Mouse (Mus musculus): ENCODE data around the gene Gm20517. TPM values are rescaled to one million over a fixed set of nuclear protein-coding genes. Genes with fewer than 3 reads are reported as not detected.

Gene Gm20517
- total and polyA plus RNA-seq, 2 experiments from 2014 or later: 1.4 TPM; not detected in 1

- Histone ChIP-seq H3K4me2 (ENCODE audit: low read depth, low read length) (no peak overlapping the region), H3K4me1 (ENCODE audit: control insufficient read depth, insufficient read depth) (peaks cover 14% of the 10 kb centered on the region), H3K27ac (ENCODE audit: low read depth) (peak overlapping the region; percentile 72), H3K27me3 (ENCODE audit: control insufficient read depth, insufficient read depth, low read length) (no peaks in the 10 kb centered on the region), H3K9me3 (replicated peaks; ENCODE audit: control insufficient read depth, low read length) (no peaks in the 10 kb centered on the region), H3K9ac (replicated peaks; ENCODE audit: low read depth, low read length) (no peak overlapping the region), H3K4me3 (ENCODE audit: low read depth, low read length) (no peak overlapping the region), H3K36me3 (replicated peaks; ENCODE audit: control insufficient read depth, insufficient read depth, low read length) (peaks cover 84% of the 10 kb centered on the region)
- 82% methylated on average over 10 of the region's 10 CpGs for WGBS
- DNase-seq (ENCODE audit: low spot score) (no peak), ATAC-seq (ENCODE audit: insufficient read depth, low read depth) (no peak)
- no peak for TF ChIP-seq EP300 (IDR thresholded peaks at IDR 0.05; ENCODE audit: low read depth)
- no peak for TF ChIP-seq CTCF (IDR thresholded peaks at IDR 0.05; ENCODE audit: low read depth)
Observed at GRCm38 (mm10) chr17:47601389-47601755, 10.0 kb upstream of the Gm20517 start.

DNA sequence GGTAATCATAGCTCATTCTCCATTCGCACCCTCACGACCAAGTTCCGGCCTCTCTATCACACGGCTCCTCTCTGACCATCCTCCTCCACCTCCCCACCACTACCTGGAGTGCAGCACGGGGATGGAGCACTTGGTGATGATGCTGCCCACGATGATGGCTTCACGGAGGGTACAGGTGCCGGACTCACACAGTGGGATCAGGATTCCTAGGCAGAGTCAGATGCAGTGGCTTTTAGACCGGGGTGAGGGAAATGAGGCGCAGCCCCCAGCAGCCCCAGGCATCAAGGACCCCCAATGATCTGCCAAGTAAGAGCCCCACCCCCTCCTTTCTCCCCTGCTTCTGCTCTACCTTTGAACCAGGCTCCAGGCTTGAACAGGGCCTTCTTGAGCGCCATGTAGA lies 9.1 kb upstream of the Gm20517 start:
- ATAC-seq (ENCODE audit: insufficient read depth, low read depth) (no peak), DNase-seq (ENCODE audit: low spot score) (no peak)
- no peak for TF ChIP-seq CTCF (IDR thresholded peaks at IDR 0.05; ENCODE audit: low read depth)
- no peak for TF ChIP-seq EP300 (IDR thresholded peaks at IDR 0.05; ENCODE audit: low read depth)
- H3K4me1 ChIP-seq (ENCODE audit: control insufficient read depth, insufficient read depth): peaks cover 5% of the 10 kb centered on the region; the same call in 1 of the 2 replicates
- 90% methylated on average over 11 of the region's 11 CpGs for WGBS
- H3K27me3 ChIP-seq (ENCODE audit: control insufficient read depth, insufficient read depth, low read length): no peaks in the 10 kb centered on the region
- H3K36me3 ChIP-seq (replicated peaks; ENCODE audit: control insufficient read depth, insufficient read depth, low read length): peaks cover 90% of the 10 kb centered on the region
- no peak overlapping the region for H3K4me3 ChIP-seq (ENCODE audit: low read depth, low read length)
- H3K4me2 ChIP-seq (ENCODE audit: low read depth, low read length): no peak overlapping the region
- no peaks in the 10 kb centered on the region for H3K9me3 ChIP-seq (replicated peaks; ENCODE audit: control insufficient read depth, low read length)
- no peak overlapping the region for H3K9ac ChIP-seq (replicated peaks; ENCODE audit: low read depth, low read length)
- no peak overlapping the region for H3K27ac ChIP-seq (ENCODE audit: low read depth)

DNA sequence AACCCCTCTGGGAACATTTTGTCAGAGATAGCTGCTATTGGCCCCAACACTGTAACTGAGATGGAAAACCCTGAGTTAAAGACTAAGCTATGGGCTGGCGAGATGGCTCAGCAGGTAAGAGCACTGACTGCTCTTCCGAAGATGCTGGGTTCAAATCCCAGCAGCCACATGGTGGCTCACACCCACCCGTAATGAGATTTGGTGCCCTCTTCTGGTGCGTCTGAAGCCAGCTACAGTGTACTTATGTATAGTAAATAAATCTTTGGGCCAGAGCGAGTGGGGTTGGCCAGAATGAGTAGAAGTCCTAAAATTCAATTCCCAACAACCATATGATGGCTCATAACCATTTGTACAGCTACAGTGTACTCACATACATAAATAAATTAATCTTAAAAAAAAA lies 5.2 kb upstream of the Gm20517 start:
- no peak overlapping the region for H3K9ac ChIP-seq (replicated peaks; ENCODE audit: low read depth, low read length)
- no peaks in the 10 kb centered on the region for H3K9me3 ChIP-seq (replicated peaks; ENCODE audit: control insufficient read depth, low read length)
- H3K27me3 ChIP-seq (ENCODE audit: control insufficient read depth, insufficient read depth, low read length): no peaks in the 10 kb centered on the region
- H3K27ac ChIP-seq (ENCODE audit: low read depth): no peak overlapping the region
- WGBS: 67% methylated on average over 5 of the region's 5 CpGs
- ATAC-seq (ENCODE audit: insufficient read depth, low read depth) (no peak), DNase-seq (ENCODE audit: low spot score) (no peak)
- peaks cover 67% of the 10 kb centered on the region for H3K36me3 ChIP-seq (replicated peaks; ENCODE audit: control insufficient read depth, insufficient read depth, low read length)
- no peak overlapping the region for H3K4me3 ChIP-seq (ENCODE audit: low read depth, low read length)
- H3K4me2 ChIP-seq (ENCODE audit: low read depth, low read length): no peak overlapping the region
- peak; percentile 35; the same call in 1 of the 2 replicates for TF ChIP-seq CTCF (IDR thresholded peaks at IDR 0.05; ENCODE audit: low read depth)
- no peak for TF ChIP-seq EP300 (IDR thresholded peaks at IDR 0.05; ENCODE audit: low read depth)
- H3K4me1 ChIP-seq (ENCODE audit: control insufficient read depth, insufficient read depth): no peaks in the 10 kb centered on the region

- ATAC-seq (ENCODE audit: insufficient read depth, low read depth): no peak
- Histone ChIP-seq H3K27ac (ENCODE audit: low read depth) (no peak overlapping the region), H3K4me1 (ENCODE audit: control insufficient read depth, insufficient read depth) (peaks cover 11% of the 10 kb centered on the region; the same call in 1 of the 2 replicates), H3K27me3 (ENCODE audit: control insufficient read depth, insufficient read depth, low read length) (no peaks in the 10 kb centered on the region), H3K4me2 (ENCODE audit: low read depth, low read length) (no peak overlapping the region), H3K9me3 (replicated peaks; ENCODE audit: control insufficient read depth, low read length) (no peaks in the 10 kb centered on the region), H3K9ac (replicated peaks; ENCODE audit: low read depth, low read length) (no peak overlapping the region), H3K36me3 (replicated peaks; ENCODE audit: control insufficient read depth, insufficient read depth, low read length) (peaks cover 46% of the 10 kb centered on the region), H3K4me3 (ENCODE audit: low read depth, low read length) (no peak overlapping the region)
- 83% methylated on average over 4 of the region's 4 CpGs for WGBS
- TF ChIP-seq EP300 (IDR thresholded peaks at IDR 0.05; ENCODE audit: low read depth) (no peak), CTCF (IDR thresholded peaks at IDR 0.05; ENCODE audit: low read depth) (no peak)
- DNase-seq (ENCODE audit: low spot score): no peak
Observed at GRCm38 (mm10) chr17:47609182-47609581, 2.2 kb upstream of the Gm20517 start.

DNA sequence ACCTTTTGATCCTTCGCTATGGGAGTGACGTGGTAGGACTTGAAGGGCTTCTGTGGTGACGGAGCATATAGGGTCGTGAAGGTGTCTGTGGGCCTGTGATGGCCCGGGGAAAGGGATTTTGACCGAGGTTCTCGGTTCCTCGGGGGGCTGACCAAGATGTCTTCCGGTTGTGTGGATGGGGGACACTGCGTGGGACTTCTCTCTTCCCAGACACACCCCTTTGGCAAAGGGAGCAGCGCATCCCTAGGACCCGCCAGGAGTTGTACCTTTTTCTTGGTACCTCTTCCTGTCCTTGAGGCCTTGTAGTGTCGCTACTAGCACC lies 233 bp downstream of the Gm20517 start:
- peaks cover 31% of the 10 kb centered on the region for H3K36me3 ChIP-seq (replicated peaks; ENCODE audit: control insufficient read depth, insufficient read depth, low read length)
- peak overlapping the region; percentile 65 for H3K4me3 ChIP-seq (ENCODE audit: low read depth, low read length)
- peaks cover 11% of the 10 kb centered on the region; the same call in 1 of the 2 replicates for H3K4me1 ChIP-seq (ENCODE audit: control insufficient read depth, insufficient read depth)
- H3K9me3 ChIP-seq (replicated peaks; ENCODE audit: control insufficient read depth, low read length): no peaks in the 10 kb centered on the region
- DNase-seq (ENCODE audit: low spot score): no peak
- H3K27me3 ChIP-seq (ENCODE audit: control insufficient read depth, insufficient read depth, low read length): no peaks in the 10 kb centered on the region
- peak; percentile 14; the same call in 1 of the 2 replicates for ATAC-seq (ENCODE audit: insufficient read depth, low read depth)
- H3K9ac ChIP-seq (replicated peaks; ENCODE audit: low read depth, low read length): peak overlapping the region; percentile 70
- H3K27ac ChIP-seq (ENCODE audit: low read depth): peak overlapping the region; percentile 43
- under 1% methylated on average over 13 of the region's 13 CpGs for WGBS
- no peak for TF ChIP-seq EP300 (IDR thresholded peaks at IDR 0.05; ENCODE audit: low read depth)
- no peak for TF ChIP-seq CTCF (IDR thresholded peaks at IDR 0.05; ENCODE audit: low read depth)
- H3K4me2 ChIP-seq (ENCODE audit: low read depth, low read length): peak overlapping the region; percentile 76

DNA sequence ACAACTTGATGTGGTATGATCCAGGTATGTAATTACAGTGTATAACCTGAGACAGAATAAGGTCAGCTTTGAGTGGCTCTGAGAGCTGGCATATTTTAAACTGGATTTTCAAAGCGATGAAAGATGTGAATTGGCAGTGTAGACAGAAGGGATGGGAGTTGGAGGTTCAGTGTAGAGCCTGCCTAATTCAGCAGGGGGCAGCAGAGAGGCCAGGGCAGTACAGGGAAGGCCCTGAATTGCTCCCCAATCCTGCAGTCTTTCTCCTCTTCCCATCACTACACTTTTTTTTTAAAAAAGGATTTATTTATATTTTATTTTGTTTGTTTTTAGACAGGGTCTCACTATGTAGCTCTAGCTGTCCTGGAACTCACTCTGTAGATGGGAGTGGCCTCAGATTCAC lies 2.6 kb downstream of the Gm20517 start:
- WGBS: 59% methylated on average over 1 of the region's 1 CpGs
- no peak for DNase-seq (ENCODE audit: low spot score)

More for the DNA sequence above, 2.6 kb downstream of the Gm20517 start:
- Histone ChIP-seq H3K36me3 (replicated peaks; ENCODE audit: control insufficient read depth, insufficient read depth, low read length) (peaks cover 28% of the 10 kb centered on the region), H3K4me3 (ENCODE audit: low read depth, low read length) (no peak overlapping the region), H3K9ac (replicated peaks; ENCODE audit: low read depth, low read length) (no peak overlapping the region), H3K27ac (ENCODE audit: low read depth) (no peak overlapping the region), H3K4me2 (ENCODE audit: low read depth, low read length) (no peak overlapping the region), H3K27me3 (ENCODE audit: control insufficient read depth, insufficient read depth, low read length) (no peaks in the 10 kb centered on the region), H3K9me3 (replicated peaks; ENCODE audit: control insufficient read depth, low read length) (no peaks in the 10 kb centered on the region), H3K4me1 (ENCODE audit: control insufficient read depth, insufficient read depth) (peaks cover 11% of the 10 kb centered on the region; the same call in 1 of the 2 replicates)
- ATAC-seq (ENCODE audit: insufficient read depth, low read depth): no peak
- no peak for TF ChIP-seq EP300 (IDR thresholded peaks at IDR 0.05; ENCODE audit: low read depth)
- TF ChIP-seq CTCF (IDR thresholded peaks at IDR 0.05; ENCODE audit: low read depth): peak; percentile 53
